Mouse (Mus musculus) neural tube, embryonic 11.5 days (tissue): ENCODE measurements around the gene Gm28048. TPM values are rescaled to one million over a fixed set of nuclear protein-coding genes. Genes with fewer than 3 reads are reported as not detected.

ENCODE experiments used
- ATAC-seq: fragments of 200-750 bp; cut with Nextera tagmentation; 2 replicates; pipeline ENCODE4 v1.8.0; 2017; ENCODE audit warnings: moderate number of reproducible peaks, mild to moderate bottlenecking, moderate TSS enrichment, moderate library complexity; ENCODE audit not compliant: insufficient read depth, low FRiP score, low TSS enrichment
- DNase-seq: peaks from one replicate; pipeline ENCODE4 v3.0.0-alpha.2; 2015; ENCODE audit warnings: low spot score
- H3K27ac ChIP-seq: fragments of 300-500 bp; sonication (generic); 2 replicates; pipeline ENCODE4 v1.5.1; 2014; ENCODE audit warnings: low read depth, mild to moderate bottlenecking, low read length
- H3K27me3 ChIP-seq: fragments of 300-500 bp; sonication (generic); 2 replicates; pipeline ENCODE4 v1.6.1; 2014; ENCODE audit warnings: mild to moderate bottlenecking, low read length, mixed read lengths; ENCODE audit not compliant: control insufficient read depth, insufficient read depth
- H3K36me3 ChIP-seq: fragments of 300-500 bp; sonication (generic); 2 replicates; pipeline ENCODE4 v1.6.1; 2014; ENCODE audit warnings: mild to moderate bottlenecking, low read length, moderate library complexity, mixed read lengths; ENCODE audit not compliant: control insufficient read depth, insufficient read depth
- H3K4me1 ChIP-seq: fragments of 300-500 bp; sonication (generic); 2 replicates; pipeline ENCODE4 v1.6.1; 2014; ENCODE audit warnings: low read length, mixed read lengths; ENCODE audit not compliant: control insufficient read depth, insufficient read depth
- H3K4me2 ChIP-seq: fragments of 300-500 bp; sonication (generic); 2 replicates; pipeline ENCODE4 v1.6.1; 2014; ENCODE audit warnings: low read depth, mild to moderate bottlenecking, moderate library complexity
- H3K4me3 ChIP-seq: fragments of 300-500 bp; sonication (generic); 2 replicates; pipeline ENCODE4 v1.5.1; 2014; ENCODE audit warnings: low read depth, low read length
- H3K9ac ChIP-seq: fragments of 300-500 bp; sonication (generic); 2 replicates; pipeline ENCODE4 v1.6.1; 2014; ENCODE audit warnings: mild to moderate bottlenecking, low read length
- H3K9me3 ChIP-seq: fragments of 300-500 bp; sonication (generic); 2 replicates; pipeline ENCODE4 v1.6.1; 2016; ENCODE audit warnings: low read length; ENCODE audit not compliant: control insufficient read depth
- WGBS: fragments of 180-500 bp; shearing (Covaris S2); extraction: QIAGEN DNeasy Blood & Tissue Kit; methylation state at CpG from one replicate; pipeline ENCODE4 v1.1.7; 2014; 5-methylcytosine and 5-hydroxymethylcytosine counted together
- polyA plus RNA-seq: library from polyadenylated mRNA; unstranded; fragments of >200 nt; fragmentation: Nextera tagmentation; extraction: Ambion mirVana; gene quantifications from 2 replicates; pipeline ENCODE4 v1.2.1, GENCODE M21; 2014

Gm28048 gene
- polyA plus RNA-seq, 1 experiment from 2014 or later, result 5.9 TPM

DNA sequence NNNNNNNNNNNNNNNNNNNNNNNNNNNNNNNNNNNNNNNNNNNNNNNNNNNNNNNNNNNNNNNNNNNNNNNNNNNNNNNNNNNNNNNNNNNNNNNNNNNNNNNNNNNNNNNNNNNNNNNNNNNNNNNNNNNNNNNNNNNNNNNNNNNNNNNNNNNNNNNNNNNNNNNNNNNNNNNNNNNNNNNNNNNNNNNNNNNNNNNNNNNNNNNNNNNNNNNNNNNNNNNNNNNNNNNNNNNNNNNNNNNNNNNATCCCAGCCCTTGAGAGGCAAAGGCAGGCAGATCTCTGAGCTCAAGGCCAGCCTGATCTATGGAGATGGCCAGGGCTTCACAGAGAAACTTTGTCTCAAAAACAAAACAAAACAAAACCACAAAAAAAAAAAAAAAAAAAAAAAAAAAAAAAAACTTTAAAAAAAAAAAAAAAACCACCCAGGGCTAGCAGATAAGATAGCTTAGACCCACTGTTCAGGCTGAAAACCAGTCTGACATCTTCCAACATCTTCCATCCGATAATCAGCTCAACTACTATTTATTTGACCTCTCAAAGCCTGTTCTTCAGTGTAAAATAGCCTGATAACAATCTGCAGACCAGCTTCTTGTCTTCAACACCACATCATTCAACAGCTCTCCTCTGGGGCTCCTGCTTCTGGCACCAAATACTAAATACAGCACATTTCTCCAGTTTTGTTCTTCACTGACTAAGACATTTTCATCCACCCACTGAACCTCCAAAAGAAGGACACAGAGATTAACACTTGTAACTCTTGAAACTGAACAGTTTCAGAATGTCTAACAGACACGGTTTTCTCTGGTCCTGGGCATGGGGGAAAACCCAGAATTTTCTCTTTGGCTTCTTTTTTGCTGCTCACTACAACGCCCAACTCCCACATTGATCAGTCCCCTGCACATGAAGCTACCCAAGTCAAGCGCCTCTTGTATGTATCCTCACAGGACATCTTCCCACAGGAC, 136.9 kb downstream of the Gm28048 start:
- Histone ChIP-seq H3K4me1 (no peaks in the 10 kb centered on the region), H3K9ac (no peak overlapping the region), H3K9me3 (no peaks in the 10 kb centered on the region), H3K4me3 (no peak overlapping the region), H3K27ac (no peak overlapping the region), H3K36me3 (no peaks in the 10 kb centered on the region), H3K4me2 (no peak overlapping the region), H3K27me3 (no peaks in the 10 kb centered on the region)
- WGBS, result 88% methylated on average over 4 of the region's 4 CpGs
- ATAC-seq (no peak), DNase-seq (no peak)

DNA sequence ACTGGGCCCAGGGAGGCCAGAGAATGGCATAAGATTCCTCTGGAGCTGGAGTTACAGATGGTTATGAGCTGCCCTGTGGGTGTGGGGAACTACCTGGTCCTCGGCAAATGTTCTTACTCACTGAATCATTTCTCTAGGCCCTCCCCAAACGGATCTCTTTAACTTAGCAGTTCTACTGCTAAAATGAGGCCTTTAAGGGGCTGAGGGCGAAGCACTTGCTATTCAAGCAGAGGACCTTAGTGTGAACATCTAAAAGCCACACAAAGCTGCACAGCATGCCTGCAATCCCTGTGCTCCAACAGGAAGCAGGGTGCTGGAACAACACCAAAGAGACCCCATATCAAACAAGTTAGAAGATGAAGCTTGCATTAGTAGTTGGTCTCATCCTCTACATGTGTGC, 142.4 kb downstream of the Gm28048 start:
- no peak for ATAC-seq
- DNase-seq, result no peak
- Histone ChIP-seq H3K4me1 (no peaks in the 10 kb centered on the region), H3K4me2 (no peak overlapping the region), H3K4me3 (no peak overlapping the region), H3K9me3 (no peaks in the 10 kb centered on the region), H3K9ac (no peak overlapping the region), H3K36me3 (no peaks in the 10 kb centered on the region), H3K27ac (no peak overlapping the region), H3K27me3 (no peaks in the 10 kb centered on the region)
- 62% methylated on average over 3 of the region's 3 CpGs for WGBS

GRCm38 (mm10) chr11:22838361-22838760, 143.5 kb downstream of the Gm28048 start:
- ATAC-seq (no peak), DNase-seq (no peak)
- no peak overlapping the region for H3K4me2 ChIP-seq
- no peak overlapping the region for H3K27ac ChIP-seq
- H3K9me3 ChIP-seq, result no peaks in the 10 kb centered on the region
- no peak overlapping the region for H3K4me3 ChIP-seq
- H3K36me3 ChIP-seq, result no peaks in the 10 kb centered on the region
- WGBS, result 61% methylated on average over 1 of the region's 1 CpGs
- no peaks in the 10 kb centered on the region for H3K27me3 ChIP-seq
- no peaks in the 10 kb centered on the region for H3K4me1 ChIP-seq
- no peak overlapping the region for H3K9ac ChIP-seq

DNA sequence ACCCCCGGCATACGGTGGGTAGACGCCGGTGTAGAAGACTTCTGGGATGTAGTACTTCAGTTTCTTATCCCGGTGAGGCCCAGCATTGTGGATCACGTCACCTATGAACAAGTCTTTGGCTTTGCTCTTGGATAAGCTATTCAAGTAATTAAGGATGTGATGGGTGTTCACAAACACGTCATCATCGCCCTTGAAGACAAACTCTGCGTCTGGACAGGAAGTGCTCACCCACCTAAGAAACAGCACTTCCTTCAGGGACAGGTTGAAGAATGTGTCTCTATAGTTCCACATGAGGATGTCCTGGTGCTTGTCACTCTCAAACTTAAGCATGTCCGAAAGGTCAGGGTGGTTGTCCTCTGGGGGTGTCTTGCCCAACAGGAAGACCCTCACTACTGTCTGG, 145.6 kb downstream of the Gm28048 start:
- Histone ChIP-seq H3K9ac (no peak overlapping the region), H3K27ac (no peak overlapping the region), H3K36me3 (no peaks in the 10 kb centered on the region), H3K9me3 (no peaks in the 10 kb centered on the region), H3K4me3 (no peak overlapping the region), H3K27me3 (no peaks in the 10 kb centered on the region), H3K4me2 (no peak overlapping the region), H3K4me1 (no peaks in the 10 kb centered on the region)
- no peak for DNase-seq
- no peak for ATAC-seq
- WGBS, result 93% methylated on average over 10 of the region's 10 CpGs

DNA sequence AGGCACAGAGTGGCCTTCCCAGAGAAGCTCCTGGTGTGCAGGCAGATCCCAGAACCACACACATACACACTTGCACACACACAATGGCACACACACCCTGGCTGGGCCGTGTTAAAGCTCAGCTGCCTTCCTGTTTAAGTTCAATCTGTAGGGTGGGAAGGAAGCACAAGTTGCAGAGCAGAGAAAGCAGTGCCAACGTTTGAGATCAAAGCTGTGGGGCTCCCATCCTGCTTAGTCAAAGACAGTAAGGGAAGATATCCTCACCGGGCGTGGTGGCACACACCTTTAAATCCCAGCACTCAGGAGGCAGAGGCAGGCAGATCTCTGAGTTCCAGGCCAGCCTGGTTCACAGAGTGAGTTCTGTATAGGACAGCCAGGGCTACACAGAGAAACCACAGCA, 149.3 kb downstream of the Gm28048 start:
- H3K4me2 ChIP-seq, result no peak overlapping the region
- DNase-seq (no peak), ATAC-seq (no peak)
- no peak overlapping the region for H3K4me3 ChIP-seq
- H3K36me3 ChIP-seq, result no peaks in the 10 kb centered on the region
- H3K27me3 ChIP-seq, result no peaks in the 10 kb centered on the region
- H3K4me1 ChIP-seq, result no peaks in the 10 kb centered on the region
- no peaks in the 10 kb centered on the region for H3K9me3 ChIP-seq
- WGBS, result 86% methylated on average over 4 of the region's 4 CpGs
- no peak overlapping the region for H3K27ac ChIP-seq
- H3K9ac ChIP-seq, result no peak overlapping the region

GRCm38 (mm10) chr11:22831916-22832315, 150.0 kb downstream of the Gm28048 start:
- Histone ChIP-seq H3K4me3 (no peak overlapping the region), H3K36me3 (no peaks in the 10 kb centered on the region), H3K27me3 (no peaks in the 10 kb centered on the region), H3K9me3 (no peaks in the 10 kb centered on the region), H3K9ac (no peak overlapping the region), H3K27ac (no peak overlapping the region), H3K4me2 (no peak overlapping the region), H3K4me1 (no peaks in the 10 kb centered on the region)
- WGBS, result 86% methylated on average over 11 of the region's 11 CpGs
- ATAC-seq, result no peak
- DNase-seq, result no peak

DNA sequence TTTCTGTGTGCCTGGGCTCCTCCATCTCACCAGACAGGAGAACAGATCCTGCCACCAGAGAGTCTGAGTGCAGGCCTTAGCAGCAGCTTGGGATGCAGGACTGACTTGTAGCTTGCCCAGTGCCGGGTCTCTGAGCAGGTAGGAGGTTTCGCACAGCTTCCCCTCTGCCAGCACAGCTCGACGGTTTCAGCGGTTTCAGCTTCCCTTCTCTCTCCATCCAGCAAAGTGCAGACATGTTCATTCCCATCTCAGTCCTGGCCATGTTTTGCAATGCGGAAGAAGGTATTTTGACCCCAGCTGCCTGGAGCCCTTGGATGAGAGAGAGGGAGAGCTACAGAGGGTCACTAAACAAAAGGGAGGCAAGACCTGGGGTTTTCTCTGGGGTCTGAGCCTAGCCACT, 151.2 kb downstream of the Gm28048 start:
- no peak overlapping the region for H3K9ac ChIP-seq
- H3K4me3 ChIP-seq, result no peak overlapping the region
- H3K4me2 ChIP-seq, result no peak overlapping the region
- no peaks in the 10 kb centered on the region for H3K27me3 ChIP-seq
- no peak overlapping the region for H3K27ac ChIP-seq
- 76% methylated on average over 6 of the region's 6 CpGs for WGBS
- H3K9me3 ChIP-seq, result no peaks in the 10 kb centered on the region
- ATAC-seq (no peak), DNase-seq (no peak)
- no peaks in the 10 kb centered on the region for H3K36me3 ChIP-seq
- H3K4me1 ChIP-seq, result no peaks in the 10 kb centered on the region

GRCm38 (mm10) chr11:22830179-22830611, 151.7 kb downstream of the Gm28048 start:
- H3K27ac ChIP-seq, result no peak overlapping the region
- H3K27me3 ChIP-seq, result no peaks in the 10 kb centered on the region
- no peak overlapping the region for H3K4me3 ChIP-seq
- no peaks in the 10 kb centered on the region for H3K9me3 ChIP-seq
- 57% methylated on average over 5 of the region's 5 CpGs for WGBS
- no peaks in the 10 kb centered on the region for H3K4me1 ChIP-seq
- no peak overlapping the region for H3K4me2 ChIP-seq
- ATAC-seq (no peak), DNase-seq (no peak)
- no peak overlapping the region for H3K9ac ChIP-seq
- no peaks in the 10 kb centered on the region for H3K36me3 ChIP-seq

DNA sequence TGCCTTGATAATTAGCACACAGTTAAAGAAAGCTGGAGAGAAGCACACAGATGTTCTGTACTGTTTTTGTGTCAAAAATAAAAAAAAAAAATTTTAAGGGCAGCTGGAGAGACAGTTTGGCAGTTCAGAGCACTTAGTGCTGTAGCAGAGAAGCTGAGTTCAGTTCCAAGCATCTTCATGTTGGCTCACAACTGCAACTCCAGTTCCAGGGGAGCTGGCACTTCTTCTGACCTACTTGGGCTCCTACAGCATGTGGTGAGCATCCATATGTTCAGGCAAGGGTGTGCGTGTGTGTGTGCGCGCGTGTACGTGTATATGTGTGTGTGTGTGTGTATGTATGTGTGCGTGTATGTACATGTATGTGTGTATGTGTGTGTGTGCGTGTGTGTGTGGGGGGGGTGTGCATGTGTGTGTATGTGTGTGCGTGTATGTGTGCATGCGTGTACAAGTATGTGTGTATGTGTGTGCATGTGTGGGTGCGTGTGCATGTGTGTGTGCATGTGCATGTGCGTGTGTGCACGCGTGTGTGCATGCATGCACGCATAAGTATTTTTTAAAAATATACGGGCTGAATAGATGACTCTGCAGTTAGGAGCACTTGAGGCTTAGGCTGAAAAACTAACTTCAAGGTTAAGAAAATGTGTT, 152.8 kb downstream of the Gm28048 start:
- Histone ChIP-seq H3K9me3 (no peaks in the 10 kb centered on the region), H3K9ac (no peak overlapping the region), H3K4me3 (no peak overlapping the region), H3K4me2 (no peak overlapping the region), H3K4me1 (no peaks in the 10 kb centered on the region), H3K36me3 (no peaks in the 10 kb centered on the region), H3K27me3 (no peaks in the 10 kb centered on the region), H3K27ac (no peak overlapping the region)
- DNase-seq (no peak), ATAC-seq (no peak)
- 96% methylated on average over 15 of the region's 15 CpGs for WGBS
